Mouse (Mus musculus) megakaryocyte, embryonic 14.5 days (primary cell): ENCODE measurements at regions not wholly inside any gene's neighbourhood (a gene's known extent, or its start where the extent isn't known, plus 50 kb on each side); places are given as distances from the start of the nearest gene placed in this dataset.

Experiments
- FLI1 ChIP-seq: IDR thresholded peaks from 2 replicates; pipeline ENCODE4 v1.6.1; 2012; ENCODE audit warnings: low read length, inconsistent platforms, mixed read lengths
- GATA1 ChIP-seq: IDR thresholded peaks from 3 replicates; pipeline ENCODE4 v1.6.1; 2012; ENCODE audit warnings: mixed read lengths, low read length, inconsistent platforms, borderline replicate concordance

- no peak for TF ChIP-seq GATA1
- TF ChIP-seq FLI1: no peak
These were observed 138.5 kb upstream of the Psmd7 start for GRCm38 (mm10) chr8:107726716-107727115.
